Mouse (Mus musculus) spleen, adult 2 months (tissue): ENCODE results near the gene Tor4a.

Source experiments
- CTCF ChIP-seq: fragments of 200-500 bp; IDR thresholded peaks from 2 replicates; pipeline ENCODE4 v1.5.1; 2011; ENCODE audit warnings: mild to moderate bottlenecking, inconsistent platforms; ENCODE audit not compliant: insufficient read depth, insufficient read length, insufficient replicate concordance; ENCODE audit errors: extremely low read depth
- POLR2A ChIP-seq: fragments of 200-500 bp; IDR thresholded peaks from 2 replicates; pipeline ENCODE4 v1.6.1; 2011; ENCODE audit warnings: low read depth, low read length, inconsistent platforms

- TF ChIP-seq CTCF (no peak), POLR2A (no peak)
Observed at GRCm38 (mm10) chr2:25233421-25233820, 36.7 kb upstream of the Tor4a start.
